Mouse (Mus musculus) MEL (cell line): ENCODE measurements around the gene Dhrs3. TPM values are rescaled to one million over a fixed set of nuclear protein-coding genes. Genes with fewer than 3 reads are reported as not detected.
A peak's percentile ranks its signal among the peaks of the same experiment; 100 is the strongest.

ENCODE experiments used
- DNase-seq: peaks from one replicate; pipeline ENCODE4 v3.0.0; 2011; ENCODE audit warnings: low read depth, low spot score
- H3K27ac ChIP-seq: 2 replicates; pipeline ENCODE4 v1.5.1; 2012; ENCODE audit warnings: low read depth, mild to moderate bottlenecking, control low read depth, low read length, moderate library complexity; ENCODE audit not compliant: control insufficient read depth
- H3K27me3 ChIP-seq, 2 experiments: fragments of 150-350 bp in 1 of 2; sonication (generic) in 1 of 2; 2 replicates each; pipeline ENCODE4 v1.6.1; 2012; ENCODE audit warnings: low read length in 2 of 2, mild to moderate bottlenecking in 2 of 2, improper control_type of control experiment in 1 of 2, moderate library complexity in 1 of 2; ENCODE audit not compliant: insufficient read depth in 2 of 2, control insufficient read depth in 1 of 2
- H3K36me3 ChIP-seq, 2 experiments: 2 replicates each; pipeline ENCODE4 v1.6.1; 2012 to 2014; ENCODE audit warnings: low read length in 2 of 2, improper control_type of control experiment in 1 of 2, inconsistent platforms in 1 of 2, mild to moderate bottlenecking in 1 of 2; ENCODE audit not compliant: insufficient read depth in 2 of 2, control insufficient read depth in 1 of 2
- H3K4me1 ChIP-seq, 2 experiments: fragments of 150-350 bp in 1 of 2; sonication (generic) in 1 of 2; 2 replicates each; pipeline ENCODE4 v1.6.1; 2012; ENCODE audit warnings: low read length in 2 of 2, improper control_type of control experiment in 1 of 2, mild to moderate bottlenecking in 1 of 2; ENCODE audit not compliant: insufficient read depth in 2 of 2, control insufficient read depth in 1 of 2
- H3K4me3 ChIP-seq, 2 experiments: fragments of 150-350 bp in 1 of 2; sonication (generic) in 1 of 2; 2 replicates each; pipeline ENCODE4 v1.5.1; 2012; ENCODE audit warnings: low read depth in 2 of 2, low read length in 2 of 2, mild to moderate bottlenecking in 2 of 2, moderate library complexity in 2 of 2, control low read depth in 1 of 2, improper control_type of control experiment in 1 of 2; ENCODE audit not compliant: control insufficient read depth in 1 of 2, insufficient read depth in 1 of 2
- H3K79me2 ChIP-seq: 2 replicates; pipeline ENCODE4 v1.6.1; 2012; ENCODE audit warnings: mild to moderate bottlenecking, low read length, moderate library complexity; ENCODE audit not compliant: control insufficient read depth, poor library complexity, insufficient read depth
- H3K9ac ChIP-seq: 2 replicates; pipeline ENCODE4 v1.6.1; 2012; ENCODE audit warnings: low read depth, mild to moderate bottlenecking, control low read depth, low read length, moderate library complexity; ENCODE audit not compliant: control insufficient read depth, poor library complexity, severe bottlenecking
- H3K9me3 ChIP-seq: fragments of 150-350 bp; sonication (generic); replicated peaks from 2 replicates; pipeline ENCODE4 v1.6.1; 2012; ENCODE audit warnings: mild to moderate bottlenecking, low read length, improper control_type of control experiment, moderate library complexity; ENCODE audit not compliant: insufficient read depth
- BHLHE40 ChIP-seq: IDR thresholded peaks from 2 replicates; pipeline ENCODE4 v1.6.1; 2012; ENCODE audit warnings: low read depth, mild to moderate bottlenecking, inconsistent platforms, low read length, improper control_type of control experiment, borderline replicate concordance
- CHD1 ChIP-seq: IDR thresholded peaks from 2 replicates; pipeline ENCODE4 v1.6.1; 2012; ENCODE audit warnings: low read depth, mild to moderate bottlenecking, inconsistent platforms, low read length, improper control_type of control experiment
- CHD2 ChIP-seq: IDR thresholded peaks from 2 replicates; pipeline ENCODE4 v1.6.1; 2011; ENCODE audit warnings: low read length, improper control_type of control experiment
- CTCF ChIP-seq, 3 experiments: IDR thresholded peaks in 2 of 3; conservative IDR thresholded peaks in 1 of 3; 2 replicates each; pipeline ENCODE4 v1.5.1; 2011 to 2012; ENCODE audit warnings: low read length in 3 of 3, low read depth in 2 of 3, mild to moderate bottlenecking in 2 of 3, improper control_type of control experiment in 1 of 3, inconsistent platforms in 1 of 3, mixed read lengths in 1 of 3, moderate library complexity in 1 of 3; ENCODE audit not compliant: control insufficient read depth in 1 of 3, insufficient read depth in 1 of 3, poor library complexity in 1 of 3, severe bottlenecking in 1 of 3
- HCFC1 ChIP-seq: IDR thresholded peaks from 2 replicates; pipeline ENCODE4 v1.6.1; 2012; ENCODE audit warnings: low read depth, mild to moderate bottlenecking, inconsistent platforms, low read length, improper control_type of control experiment, moderate library complexity
- MAZ ChIP-seq: IDR thresholded peaks from 2 replicates; pipeline ENCODE4 v1.6.1; 2012; ENCODE audit warnings: low read depth, mild to moderate bottlenecking, inconsistent platforms, low read length, improper control_type of control experiment
- MXI1 ChIP-seq: IDR thresholded peaks from 2 replicates; pipeline ENCODE4 v1.6.1; 2011; ENCODE audit warnings: mild to moderate bottlenecking, low read depth, low read length, improper control_type of control experiment
- NELFE ChIP-seq: IDR thresholded peaks from 2 replicates; pipeline ENCODE4 v1.6.1; 2011; ENCODE audit warnings: low read depth, low read length, improper control_type of control experiment
- NRF1 ChIP-seq: IDR thresholded peaks from 2 replicates; pipeline ENCODE4 v1.6.1; 2014; ENCODE audit warnings: low read depth, mild to moderate bottlenecking, inconsistent platforms, low read length, improper control_type of control experiment, moderate library complexity; ENCODE audit not compliant: poor library complexity, insufficient read depth, severe bottlenecking
- POLR2A ChIP-seq, 2 experiments: IDR thresholded peaks; 2 replicates each; pipeline ENCODE4 v1.6.1; 2011 to 2012; ENCODE audit warnings: low read length in 2 of 2, mild to moderate bottlenecking in 2 of 2, control low read depth in 1 of 2, improper control_type of control experiment in 1 of 2, low read depth in 1 of 2, moderate library complexity in 1 of 2; ENCODE audit not compliant: control insufficient read depth in 1 of 2, insufficient read depth in 1 of 2, poor library complexity in 1 of 2
- POLR2AphosphoS2 ChIP-seq: IDR thresholded peaks from 2 replicates; pipeline ENCODE4 v1.6.1; 2011; ENCODE audit warnings: low read length, improper control_type of control experiment
- RAD21 ChIP-seq: IDR thresholded peaks from 2 replicates; pipeline ENCODE4 v1.6.1; 2011; ENCODE audit warnings: mild to moderate bottlenecking, low read depth, low read length, improper control_type of control experiment
- SMC3 ChIP-seq: IDR thresholded peaks from 2 replicates; pipeline ENCODE4 v1.6.1; 2011; ENCODE audit warnings: low read depth, low read length, improper control_type of control experiment
- TBP ChIP-seq: IDR thresholded peaks from 2 replicates; pipeline ENCODE4 v1.8.0; 2011; ENCODE audit warnings: low read depth, low read length, improper control_type of control experiment
- USF1 ChIP-seq: IDR thresholded peaks from 2 replicates; pipeline ENCODE4 v1.6.1; 2014; ENCODE audit warnings: low read depth, mild to moderate bottlenecking, inconsistent platforms, low read length, improper control_type of control experiment, moderate library complexity
- ZC3H11A ChIP-seq: IDR thresholded peaks from 2 replicates; pipeline ENCODE4 v1.6.1; 2012; ENCODE audit warnings: low read depth, mild to moderate bottlenecking, inconsistent platforms, low read length, improper control_type of control experiment
- ZKSCAN1 ChIP-seq: IDR thresholded peaks from 2 replicates; pipeline ENCODE4 v1.6.1; 2012; ENCODE audit warnings: low read depth, mild to moderate bottlenecking, inconsistent platforms, low read length, improper control_type of control experiment, moderate library complexity
- polyA plus RNA-seq, 2 experiments: library from polyadenylated mRNA; stranded (reverse) in 1 of 2; unstranded in 1 of 2; fragments of >175 nt in 1 of 2; fragments of >200 nt in 1 of 2; gene quantifications; 2 replicates each; pipeline versions ENCODE4 v1.2.1 to v1.2.4; 2012; ENCODE audit warnings: low replicate concordance in 2 of 2, low read depth in 1 of 2; ENCODE audit not compliant: insufficient read length in 2 of 2, insufficient read depth in 1 of 2, missing spikeins in 1 of 2
- total RNA-seq: library from RNA; depleted of rRNA; stranded (reverse); fragments of 300-350 nt; gene quantifications from 2 replicates; pipeline ENCODE4 v1.2.3, GENCODE M21; 2012

The Dhrs3 gene
- total and polyA plus RNA-seq, 3 experiments = 0.89 to 2.2 TPM; not detected in 1

GRCm38 (mm10) chr4:144894487-144895210 lies 2.0 kb downstream of the Dhrs3 start:
- Histone ChIP-seq H3K27me3 (no peaks in the 10 kb centered on the region), H3K36me3 (no peaks in the 10 kb centered on the region), H3K4me3 (no peak overlapping the region), H3K4me1 (peaks cover 2% of the 10 kb centered on the region in 2 experiments; a peak in 2 of 4 replicates), H3K9me3 (no peaks in the 10 kb centered on the region), H3K9ac (no peak overlapping the region), H3K79me2 (no peaks in the 10 kb centered on the region; the same call in 1 of the 2 replicates), H3K27ac (no peak overlapping the region)
- no peak for TF ChIP-seq NELFE
- TF ChIP-seq TBP = no peak
- no peak for TF ChIP-seq USF1
- no peak for TF ChIP-seq RAD21
- no peak for TF ChIP-seq CHD2
- TF ChIP-seq POLR2AphosphoS2 = no peak
- TF ChIP-seq MAZ = no peak
- TF ChIP-seq ZC3H11A = no peak
- TF ChIP-seq CHD1 = no peak
- TF ChIP-seq ZKSCAN1 = no peak
- DNase-seq = no peak

- H3K27ac ChIP-seq = no peak overlapping the region
- H3K36me3 ChIP-seq = peaks cover 0 to under 1% of the 10 kb centered on the region in 2 experiments; a peak in 2 of 4 replicates
- no peaks in the 10 kb centered on the region; the same call in 1 of the 2 replicates for H3K79me2 ChIP-seq
- H3K4me1 ChIP-seq = peaks cover 2 to 4% of the 10 kb centered on the region in 2 experiments
- no peak for DNase-seq
- H3K9ac ChIP-seq = no peak overlapping the region
- H3K9me3 ChIP-seq = no peaks in the 10 kb centered on the region
- H3K4me3 ChIP-seq = no peak overlapping the region
- no peak for TF ChIP-seq HCFC1
- TF ChIP-seq MXI1 = no peak
- TF ChIP-seq BHLHE40 = no peak
- TF ChIP-seq POLR2A (IDR thresholded peaks at IDR 0.05; ENCODE audit: control insufficient read depth in 1 of 2, insufficient read depth in 1 of 2, low read depth in 1 of 2, low read length in 2 of 2, poor library complexity in 1 of 2) = no peak
- no peaks in the 10 kb centered on the region for H3K27me3 ChIP-seq
Observed at GRCm38 (mm10) chr4:144895211-144895590, 2.6 kb downstream of the Dhrs3 start.

GRCm38 (mm10) chr4:144896321-144896720 lies 3.7 kb downstream of the Dhrs3 start:
- H3K27me3 ChIP-seq = no peaks in the 10 kb centered on the region
- H3K4me3 ChIP-seq = no peak overlapping the region
- TF ChIP-seq RAD21 = peak; percentile 21
- no peak for TF ChIP-seq NRF1
- TF ChIP-seq ZC3H11A = peak; percentile 20; the same call in 1 of the 2 replicates
- TF ChIP-seq SMC3 = peak; percentile 33
- peak in 2 of 3 experiments; percentile 20 to 35; a peak in 3 of 6 replicates for TF ChIP-seq CTCF (IDR thresholded peaks at IDR 0.05 in 2 of 3, conservative IDR thresholded peaks at IDR 0.05 in 1 of 3; ENCODE audit: control insufficient read depth in 1 of 3, insufficient read depth in 1 of 3, low read depth in 2 of 3, low read length in 3 of 3, poor library complexity in 1 of 3, severe bottlenecking in 1 of 3)
- TF ChIP-seq, all 39 proteins: peak for 4
- Histone ChIP-seq H3K36me3 (peaks cover 0 to 10% of the 10 kb centered on the region in 2 experiments; a peak in 2 of 4 replicates), H3K9ac (no peak overlapping the region), H3K27ac (no peak overlapping the region), H3K4me1 (peaks cover 11 to 12% of the 10 kb centered on the region in 2 experiments), H3K9me3 (no peaks in the 10 kb centered on the region), H3K79me2 (no peaks in the 10 kb centered on the region; the same call in 1 of the 2 replicates)
- no peak for DNase-seq
